ENCODE assay signal across 23 mouse cellular contexts in genomic region chr6:50936306-50936705, GRCm38 (mm10).
A peak's percentile ranks its signal among the peaks of the same experiment; 100 is the strongest.
DNase-seq lines count a peak whose midpoint lies in the region; ATAC-seq and TF ChIP-seq lines count a peak whose summit lies in the region.
"Had no signal": no experiment of that assay in that cellular context is flagged by ENCODE, and none has a peak within 500 bp of the region (broad histone marks: within the 10 kb centered on the region; RNA-seq: fewer than 3 reads in every experiment).

No protein-coding gene starts in this region.

- no peaks in the 10 kb centered on the region for H3K36me3 ChIP-seq in kidney, embryonic 15.5 days
- H3K36me3 ChIP-seq in stomach, embryonic 15.5 days: no peaks in the 10 kb centered on the region
- no peaks in the 10 kb centered on the region for H3K36me3 ChIP-seq in stomach, postnatal 0 days (ENCODE audit: control insufficient read depth, insufficient read depth, low read length)
- H3K36me3 ChIP-seq in heart, adult 2 months (ENCODE audit: control insufficient read depth, insufficient read depth, low read length): no peaks in the 10 kb centered on the region
- H3K36me3 ChIP-seq: forebrain, embryonic 15.5 days; heart, embryonic 13.5 days; intestine, embryonic 15.5 days; neural tube, embryonic 13.5 days had no signal

- TF ChIP-seq CTCF in stomach, postnatal 0 days (IDR thresholded peaks at IDR 0.05; ENCODE audit: low read depth): no peak
- TF ChIP-seq CTCF in heart, adult 2 months (IDR thresholded peaks at IDR 0.05): no peak

- no peak for TF ChIP-seq POLR2A in heart, adult 2 months (IDR thresholded peaks at IDR 0.05; ENCODE audit: insufficient read depth, low read depth, low read length)

- DNase-seq in cerebellum, postnatal 10 days: peak; percentile 51 to 55
- DNase-seq in cerebellum, adult 11 months: no peak
- DNase-seq in kidney, adult 11 months: no peak
- DNase-seq in stomach, postnatal 0 days (ENCODE audit: low spot score): no peak
- DNase-seq in heart, adult 2 months: no peak
- DNase-seq: adrenal gland, postnatal 10 days; cerebellum, postnatal 36 days; embryo, embryonic 11 days; gastrocnemius, postnatal 10 days; heart, adult 18-20 months; kidney, postnatal 25 days; lung, postnatal 4 days; retina, postnatal 1 day; thymus, postnatal 25 days had no signal

- no peak overlapping the region for H3K4me2 ChIP-seq in kidney, embryonic 15.5 days
- H3K4me2 ChIP-seq in stomach, embryonic 15.5 days: no peak overlapping the region
- no peak overlapping the region for H3K4me2 ChIP-seq in stomach, postnatal 0 days (replicated peaks; ENCODE audit: low read depth)
- H3K4me2 ChIP-seq: forebrain, embryonic 15.5 days; heart, embryonic 13.5 days; hindbrain, embryonic 14.5 days; intestine, embryonic 15.5 days; neural tube, embryonic 13.5 days had no signal

- no peaks in the 10 kb centered on the region for H3K79me2 ChIP-seq in heart, adult 2 months (replicated peaks; ENCODE audit: control insufficient read depth, insufficient read depth, low read length)

- no peak for TF ChIP-seq EP300 in stomach, postnatal 0 days (optimal IDR thresholded peaks at IDR 0.05)
- no peak for TF ChIP-seq EP300 in heart, adult 2 months (IDR thresholded peaks at IDR 0.05; ENCODE audit: insufficient read depth, low read depth, low read length)

- no peak for ATAC-seq in kidney, embryonic 15.5 days (replicated peaks; ENCODE audit: low FRiP score)
- ATAC-seq in stomach, embryonic 15.5 days (ENCODE audit: insufficient read depth, low FRiP score, low read depth): no peak
- ATAC-seq in stomach, postnatal 0 days (ENCODE audit: low FRiP score, low TSS enrichment): no peak
- ATAC-seq: forebrain, embryonic 15.5 days; intestine, embryonic 15.5 days; midbrain, embryonic 16.5 days had no signal

- intact Hi-C loops in heart, adult 2 months (cut with DNase I): no loop called here

- H3K27me3 ChIP-seq in kidney, embryonic 15.5 days: no peaks in the 10 kb centered on the region
- 0 out of 2 replicates have a peak, but pooled peaks cover 3% of the 10 kb centered on the region for H3K27me3 ChIP-seq in stomach, embryonic 15.5 days (replicated peaks)
- H3K27me3 ChIP-seq in stomach, postnatal 0 days (ENCODE audit: control insufficient read depth, insufficient read depth, low read length): no peaks in the 10 kb centered on the region
- 0 out of 2 replicates have a peak, but pooled peaks cover 1% of the 10 kb centered on the region for H3K27me3 ChIP-seq in heart, adult 2 months (ENCODE audit: control insufficient read depth, insufficient read depth, low read length)
- H3K27me3 ChIP-seq: forebrain, embryonic 15.5 days; intestine, embryonic 15.5 days; neural tube, embryonic 13.5 days had no signal

- no peak overlapping the region for H3K4me3 ChIP-seq in kidney, embryonic 15.5 days (replicated peaks)
- H3K4me3 ChIP-seq in stomach, embryonic 15.5 days (replicated peaks): no peak overlapping the region
- no peak overlapping the region for H3K4me3 ChIP-seq in stomach, postnatal 0 days (ENCODE audit: low read depth, low read length)
- H3K4me3 ChIP-seq in heart, adult 2 months: no peak overlapping the region
- H3K4me3 ChIP-seq: forebrain, embryonic 15.5 days; heart, embryonic 13.5 days; intestine, embryonic 15.5 days; myocyte; neural tube, embryonic 13.5 days had no signal

- WGBS in kidney, embryonic 15.5 days: 87% methylated on average over 8 of the region's 8 CpGs
- 84% methylated on average over 8 of the region's 8 CpGs for WGBS in stomach, embryonic 15.5 days
- WGBS in stomach, postnatal 0 days: 84% methylated on average over 8 of the region's 8 CpGs
- WGBS in heart, adult 2 months: 80% methylated on average over 8 of the region's 8 CpGs

- 0 out of 2 replicates have a peak, but pooled peaks cover 3% of the 10 kb centered on the region for H3K4me1 ChIP-seq in kidney, embryonic 15.5 days
- no peaks in the 10 kb centered on the region for H3K4me1 ChIP-seq in stomach, embryonic 15.5 days
- no peaks in the 10 kb centered on the region for H3K4me1 ChIP-seq in stomach, postnatal 0 days (replicated peaks; ENCODE audit: control insufficient read depth, insufficient read depth)
- H3K4me1 ChIP-seq in heart, adult 2 months (ENCODE audit: control insufficient read depth, insufficient read depth, low read length): peaks cover 1% of the 10 kb centered on the region; the same call in 1 of the 2 replicates

- peak overlapping the region; percentile 68 for H3K27ac ChIP-seq in kidney, embryonic 15.5 days
- 0 out of 2 replicates have a peak overlapping the region, but pooled peaks have one; percentile 3 for H3K27ac ChIP-seq in stomach, embryonic 15.5 days
- no peak overlapping the region for H3K27ac ChIP-seq in stomach, postnatal 0 days (replicated peaks)
- H3K27ac ChIP-seq in heart, adult 2 months: no peak overlapping the region
- H3K27ac ChIP-seq: forebrain, embryonic 15.5 days; heart, embryonic 13.5 days; hindbrain, embryonic 14.5 days; intestine, embryonic 15.5 days; neural tube, embryonic 13.5 days had no signal

- no peak overlapping the region for H3K9ac ChIP-seq in kidney, embryonic 15.5 days
- no peak overlapping the region for H3K9ac ChIP-seq in stomach, embryonic 15.5 days
- no peak overlapping the region for H3K9ac ChIP-seq in stomach, postnatal 0 days (ENCODE audit: low read length)
- no peak overlapping the region for H3K9ac ChIP-seq in heart, adult 2 months (ENCODE audit: low read depth, low read length)
- H3K9ac ChIP-seq: forebrain, embryonic 15.5 days; heart, embryonic 13.5 days; intestine, embryonic 15.5 days; neural tube, embryonic 13.5 days had no signal

- H3K9me3 ChIP-seq in kidney, embryonic 15.5 days (replicated peaks): no peaks in the 10 kb centered on the region
- no peaks in the 10 kb centered on the region for H3K9me3 ChIP-seq in stomach, embryonic 15.5 days
- H3K9me3 ChIP-seq in stomach, postnatal 0 days (ENCODE audit: control insufficient read depth, low read length): no peaks in the 10 kb centered on the region
- H3K9me3 ChIP-seq: forebrain, embryonic 15.5 days; heart, embryonic 13.5 days; intestine, embryonic 15.5 days; neural tube, embryonic 13.5 days had no signal

Comparison
In these comparisons a context has a peak if more than half of its experiments do, and no peak if none do; other contexts are left out.
1. DNase-seq: peak in cerebellum, postnatal 10 days (2 of 2); none in cerebellum, adult 11 months (single experiment), kidney, adult 11 months (single experiment), stomach, postnatal 0 days (single experiment) and heart, adult 2 months (0 of 2).
2. H3K27ac ChIP-seq: peak in kidney, embryonic 15.5 days (single experiment) and stomach, embryonic 15.5 days (single experiment); none in stomach, postnatal 0 days (single experiment) and heart, adult 2 months (single experiment).